Mouse (Mus musculus): Measurements from ENCODE around the gene Ccdc184.

Ccdc184 gene

GRCm38 (mm10) chr15:98155944-98156343 lies 11.0 kb upstream of the Ccdc184 start:
- no peak for DNase-seq

- DNase-seq: no peak
Measured at GRCm38 (mm10) chr15:98157253-98157652, 9.7 kb upstream of the Ccdc184 start.

GRCm38 (mm10) chr15:98161026-98161805 lies 5.7 kb upstream of the Ccdc184 start:
- no peak for DNase-seq

GRCm38 (mm10) chr15:98162561-98162960 lies 4.4 kb upstream of the Ccdc184 start:
- DNase-seq: no peak

- no peak for DNase-seq
Measured at GRCm38 (mm10) chr15:98165525-98165924, 1.4 kb upstream of the Ccdc184 start, which contains the start of gene Asb8. TSS of gene Asb8 (minus strand) at chr15:98165625.

- DNase-seq: peak; percentile 87 to 92
Measured at GRCm38 (mm10) chr15:98167645-98168621, 975 bp downstream of the Ccdc184 start.

GRCm38 (mm10) chr15:98168622-98169004 lies 1.7 kb downstream of the Ccdc184 start:
- DNase-seq: no peak

- DNase-seq: no peak
Measured at GRCm38 (mm10) chr15:98170365-98170764, 3.4 kb downstream of the Ccdc184 start.

GRCm38 (mm10) chr15:98170917-98171316 lies 4.0 kb downstream of the Ccdc184 start:
- DNase-seq: no peak

- no peak for DNase-seq
Measured at GRCm38 (mm10) chr15:98172113-98172512, 5.2 kb downstream of the Ccdc184 start.

- DNase-seq: peak; percentile 16 to 51
Measured at GRCm38 (mm10) chr15:98173821-98174220, 6.9 kb downstream of the Ccdc184 start.

GRCm38 (mm10) chr15:98177320-98177719 lies 10.4 kb downstream of the Ccdc184 start:
- DNase-seq: no peak

GRCm38 (mm10) chr15:98180567-98181131 lies 13.7 kb downstream of the Ccdc184 start:
- DNase-seq: peak; percentile 20 to 35

- peak; percentile 97 for DNase-seq
Measured at GRCm38 (mm10) chr15:98181132-98181711, 14.3 kb downstream of the Ccdc184 start.

GRCm38 (mm10) chr15:98181856-98182570 lies 15.1 kb downstream of the Ccdc184 start:
- DNase-seq: peak; percentile 15 to 30

- DNase-seq: no peak
Measured at GRCm38 (mm10) chr15:98184456-98184855, 17.5 kb downstream of the Ccdc184 start.

- DNase-seq: no peak
Measured at GRCm38 (mm10) chr15:98195442-98195841, 28.5 kb downstream of the Ccdc184 start, which contains the start of gene Olfr288. TSS of gene Olfr288 (minus strand) at chr15:98195542.

- no peak for DNase-seq
Measured at GRCm38 (mm10) chr15:98209676-98210075, 42.7 kb downstream of the Ccdc184 start.

- no peak for DNase-seq
Measured at GRCm38 (mm10) chr15:98213336-98213870, 46.4 kb downstream of the Ccdc184 start.

- no peak for DNase-seq
Measured at GRCm38 (mm10) chr15:98214130-98214529, 47.2 kb downstream of the Ccdc184 start.

All from cerebellum, postnatal 25 days (tissue).